Mouse (Mus musculus) midbrain, embryonic 12.5 days (tissue): ENCODE measurements at regions not wholly inside any gene's neighbourhood (a gene's known extent, or its start where the extent isn't known, plus 50 kb on each side); places are given as distances from the start of the nearest gene placed in this dataset.
A peak's percentile ranks its signal among the peaks of the same experiment; 100 is the strongest.

Experiments
- ATAC-seq: fragments of 200-750 bp; cut with Nextera tagmentation; 2 replicates; pipeline ENCODE4 v1.8.0; 2017; ENCODE audit warnings: low read depth, moderate TSS enrichment, moderate library complexity; ENCODE audit not compliant: low FRiP score
- H3K27ac ChIP-seq: fragments of 300-500 bp; sonication (generic); replicated peaks from 2 replicates; pipeline ENCODE4 v1.5.1; 2016; ENCODE audit warnings: mild to moderate bottlenecking
- H3K27me3 ChIP-seq: fragments of 300-500 bp; sonication (generic); 2 replicates; pipeline ENCODE4 v1.6.1; 2016; ENCODE audit warnings: mild to moderate bottlenecking
- H3K36me3 ChIP-seq: fragments of 300-500 bp; sonication (generic); 2 replicates; pipeline ENCODE4 v1.6.1; 2016
- H3K4me1 ChIP-seq: fragments of 300-500 bp; sonication (generic); 2 replicates; pipeline ENCODE4 v1.6.1; 2016
- H3K4me2 ChIP-seq: fragments of 300-500 bp; sonication (generic); replicated peaks from 2 replicates; pipeline ENCODE4 v1.6.1; 2016; ENCODE audit warnings: mild to moderate bottlenecking, moderate library complexity
- H3K4me3 ChIP-seq: fragments of 300-500 bp; sonication (generic); 2 replicates; pipeline ENCODE4 v1.5.1; 2016; ENCODE audit warnings: mild to moderate bottlenecking
- H3K9ac ChIP-seq: fragments of 300-500 bp; sonication (generic); replicated peaks from 2 replicates; pipeline ENCODE4 v1.6.1; 2016; ENCODE audit warnings: mild to moderate bottlenecking, moderate library complexity
- H3K9me3 ChIP-seq: fragments of 300-500 bp; sonication (generic); 2 replicates; pipeline ENCODE4 v1.6.1; 2016; ENCODE audit warnings: mild to moderate bottlenecking
- WGBS: fragments of 180-500 bp; shearing (Covaris S2); methylation state at CpG from one replicate; pipeline ENCODE4 v1.1.7; 2016; 5-methylcytosine and 5-hydroxymethylcytosine counted together

GRCm38 (mm10) chr5:78474041-78474440 is 1066.2 kb upstream of the Igfbp7 start:
- H3K9me3 ChIP-seq = no peaks in the 10 kb centered on the region
- 84% methylated on average over 9 of the region's 9 CpGs for WGBS
- H3K27me3 ChIP-seq = no peaks in the 10 kb centered on the region
- H3K4me3 ChIP-seq = no peak overlapping the region
- H3K36me3 ChIP-seq = no peaks in the 10 kb centered on the region
- no peaks in the 10 kb centered on the region for H3K4me1 ChIP-seq
- H3K9ac ChIP-seq = no peak overlapping the region
- 0 out of 2 replicates have a peak, but pooled peaks have one; percentile 23 for ATAC-seq
- no peak overlapping the region for H3K4me2 ChIP-seq
- H3K27ac ChIP-seq = no peak overlapping the region
